Mouse (Mus musculus) thymus, postnatal 0 days (tissue): Measurements from ENCODE around the gene Traf3. TPM values are rescaled to one million over a fixed set of nuclear protein-coding genes. Genes with fewer than 3 reads are reported as not detected.
A peak's percentile ranks its signal among the peaks of the same experiment; 100 is the strongest.

Source experiments
- DNase-seq: peaks from one replicate; pipeline ENCODE4 v3.0.0-alpha.2; 2015; ENCODE audit warnings: low spot score
- polyA plus RNA-seq: library from polyadenylated mRNA; unstranded; fragments of >200 nt; fragmentation: Nextera tagmentation; extraction: Ambion mirVana; gene quantifications from 2 replicates; pipeline ENCODE4 v1.2.1, GENCODE M21; 2015

The Traf3 gene
- polyA plus RNA-seq, 1 experiment from 2014 or later, result 13.1 TPM

GRCm38 (mm10) chr12:111193331-111193730, 27.2 kb downstream of the Traf3 start:
- DNase-seq, result no peak

GRCm38 (mm10) chr12:111196548-111196947, 30.4 kb downstream of the Traf3 start:
- no peak for DNase-seq

- DNase-seq, result no peak
These were observed 36.9 kb downstream of the Traf3 start for GRCm38 (mm10) chr12:111203076-111203475.

GRCm38 (mm10) chr12:111203945-111204344, 37.8 kb downstream of the Traf3 start:
- DNase-seq, result no peak

GRCm38 (mm10) chr12:111207641-111208040, 41.5 kb downstream of the Traf3 start:
- DNase-seq, result no peak

- DNase-seq, result no peak
These were observed 45.6 kb downstream of the Traf3 start for GRCm38 (mm10) chr12:111211729-111212128.

- no peak for DNase-seq
These were observed 52.7 kb downstream of the Traf3 start for GRCm38 (mm10) chr12:111218867-111219266.

- DNase-seq, result peak; percentile 12
These were observed 59.1 kb downstream of the Traf3 start for GRCm38 (mm10) chr12:111225197-111225780.

- no peak for DNase-seq
These were observed 61.2 kb downstream of the Traf3 start for GRCm38 (mm10) chr12:111227410-111227809.

- no peak for DNase-seq
These were observed 62.3 kb downstream of the Traf3 start for GRCm38 (mm10) chr12:111228488-111228887.

- DNase-seq, result no peak
These were observed 64.6 kb downstream of the Traf3 start for GRCm38 (mm10) chr12:111230793-111231192.

GRCm38 (mm10) chr12:111233798-111234197, 67.6 kb downstream of the Traf3 start:
- no peak for DNase-seq

GRCm38 (mm10) chr12:111234383-111234782, 68.2 kb downstream of the Traf3 start:
- no peak for DNase-seq

GRCm38 (mm10) chr12:111235631-111236030, 69.5 kb downstream of the Traf3 start:
- DNase-seq, result no peak

GRCm38 (mm10) chr12:111237611-111238188, 71.5 kb downstream of the Traf3 start:
- DNase-seq, result no peak

- DNase-seq, result no peak
These were observed 72.2 kb downstream of the Traf3 start for GRCm38 (mm10) chr12:111238345-111238744.

GRCm38 (mm10) chr12:111238778-111239177, 72.6 kb downstream of the Traf3 start:
- DNase-seq, result peak; percentile 85

- DNase-seq, result no peak
These were observed 73.8 kb downstream of the Traf3 start for GRCm38 (mm10) chr12:111239930-111240329.

GRCm38 (mm10) chr12:111241916-111242315, 75.7 kb downstream of the Traf3 start:
- DNase-seq, result no peak

GRCm38 (mm10) chr12:111242346-111242745, 76.2 kb downstream of the Traf3 start:
- no peak for DNase-seq

GRCm38 (mm10) chr12:111243733-111244132, 77.6 kb downstream of the Traf3 start:
- DNase-seq, result no peak

- no peak for DNase-seq
These were observed 78.9 kb downstream of the Traf3 start for GRCm38 (mm10) chr12:111245070-111245469.

- no peak for DNase-seq
These were observed 80.8 kb downstream of the Traf3 start for GRCm38 (mm10) chr12:111246808-111247464.
